Mouse (Mus musculus): ENCODE results near the gene Syn3.

The Syn3 gene

GRCm38 (mm10) chr10:86302761-86303494 is 195.8 kb downstream of the Syn3 start:
- peak; percentile 27 for DNase-seq

GRCm38 (mm10) chr10:86302318-86302648 is 196.4 kb downstream of the Syn3 start:
- no peak for DNase-seq

- no peak for DNase-seq
Observed at GRCm38 (mm10) chr10:86301593-86302317, 196.9 kb downstream of the Syn3 start.

GRCm38 (mm10) chr10:86301117-86301490 is 197.6 kb downstream of the Syn3 start:
- no peak for DNase-seq

GRCm38 (mm10) chr10:86300293-86301116 is 198.2 kb downstream of the Syn3 start, which contains the start of gene Timp3:
Gene Timp3 (plus strand): TSS chr10:86300372.
- peak; percentile 7 for DNase-seq

- DNase-seq: no peak
Observed at GRCm38 (mm10) chr10:86299795-86300194, 198.9 kb downstream of the Syn3 start.

GRCm38 (mm10) chr10:86298326-86298725 is 200.4 kb downstream of the Syn3 start:
- DNase-seq: no peak

- DNase-seq: no peak
Observed at GRCm38 (mm10) chr10:86297307-86297706, 201.4 kb downstream of the Syn3 start.

GRCm38 (mm10) chr10:86296111-86296510 is 202.6 kb downstream of the Syn3 start:
- peak; percentile 59 for DNase-seq

GRCm38 (mm10) chr10:86295454-86296098 is 203.1 kb downstream of the Syn3 start:
- no peak for DNase-seq

- DNase-seq: no peak
Observed at GRCm38 (mm10) chr10:86294599-86295365, 203.9 kb downstream of the Syn3 start.

GRCm38 (mm10) chr10:86293880-86294279 is 204.8 kb downstream of the Syn3 start:
- DNase-seq: no peak

- no peak for DNase-seq
Observed at GRCm38 (mm10) chr10:86290109-86290771, 208.5 kb downstream of the Syn3 start.

- DNase-seq: no peak
Observed at GRCm38 (mm10) chr10:86286508-86286907, 212.2 kb downstream of the Syn3 start.

- no peak for DNase-seq
Observed at GRCm38 (mm10) chr10:86281238-86281637, 217.5 kb downstream of the Syn3 start.

- DNase-seq: no peak
Observed at GRCm38 (mm10) chr10:86279579-86280168, 219.0 kb downstream of the Syn3 start.

- DNase-seq: no peak
Observed at GRCm38 (mm10) chr10:86278481-86278880, 220.2 kb downstream of the Syn3 start.

- DNase-seq: no peak
Observed at GRCm38 (mm10) chr10:86277327-86277726, 221.4 kb downstream of the Syn3 start.

GRCm38 (mm10) chr10:86275585-86275984 is 223.1 kb downstream of the Syn3 start:
- no peak for DNase-seq

- no peak for DNase-seq
Observed at GRCm38 (mm10) chr10:86273410-86274191, 225.1 kb downstream of the Syn3 start.

Measured in thymus, postnatal 14 days (tissue).